Mouse (Mus musculus): ENCODE results near the gene Scnn1a.

Scnn1a gene

GRCm38 (mm10) chr6:125361467-125362291 is 41.2 kb downstream of the Scnn1a start:
- no peak for DNase-seq (ENCODE audit: low spot score in 2 of 2)

GRCm38 (mm10) chr6:125363021-125363420 is 42.6 kb downstream of the Scnn1a start:
- no peak for DNase-seq (ENCODE audit: low spot score in 2 of 2)

GRCm38 (mm10) chr6:125363451-125364242 is 43.2 kb downstream of the Scnn1a start:
- DNase-seq (ENCODE audit: low spot score in 2 of 2) = no peak

- DNase-seq (ENCODE audit: low spot score in 2 of 2) = no peak
These were observed 44.0 kb downstream of the Scnn1a start for GRCm38 (mm10) chr6:125364448-125364847.

- no peak for DNase-seq (ENCODE audit: low spot score in 2 of 2)
These were observed 45.1 kb downstream of the Scnn1a start for GRCm38 (mm10) chr6:125365522-125365921.

- no peak for DNase-seq (ENCODE audit: low spot score in 2 of 2)
These were observed 45.7 kb downstream of the Scnn1a start for GRCm38 (mm10) chr6:125366133-125366532.

DNA sequence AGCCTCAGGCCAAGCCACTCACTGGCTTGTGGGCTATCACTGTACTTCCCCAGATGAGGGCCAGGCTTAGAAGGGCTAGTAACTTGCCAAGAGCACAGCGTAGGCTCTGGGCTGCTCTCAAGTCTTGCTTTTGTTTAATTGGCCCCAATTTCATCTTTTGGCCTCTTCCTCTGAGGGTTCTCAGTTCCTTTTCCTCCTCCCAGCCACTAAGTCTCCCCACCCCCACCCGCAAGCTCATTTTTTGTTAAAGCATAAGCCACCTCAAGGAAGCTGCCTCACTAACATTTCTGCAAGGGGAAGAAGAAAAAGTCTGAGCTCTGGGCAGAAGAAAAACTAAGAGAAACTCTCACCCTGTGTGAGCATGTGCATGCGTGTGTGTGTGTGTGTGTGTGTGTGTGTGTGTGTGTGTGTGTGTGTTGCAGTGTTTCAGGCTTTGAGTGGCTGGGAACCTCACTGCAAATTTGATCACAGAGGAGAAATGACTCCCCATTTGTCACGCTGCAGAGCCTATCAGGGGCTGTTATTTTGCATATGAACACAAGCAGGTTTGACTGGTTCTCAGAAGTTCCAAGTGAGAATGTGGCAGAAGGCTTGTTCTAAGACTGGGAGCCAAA is 47.4 kb downstream of the Scnn1a start:
- peak in 1 of 2 experiments; percentile 43 for DNase-seq (ENCODE audit: low spot score in 2 of 2)

GRCm38 (mm10) chr6:125377042-125377441 is 56.6 kb downstream of the Scnn1a start:
- DNase-seq (ENCODE audit: low spot score in 2 of 2) = no peak

DNA sequence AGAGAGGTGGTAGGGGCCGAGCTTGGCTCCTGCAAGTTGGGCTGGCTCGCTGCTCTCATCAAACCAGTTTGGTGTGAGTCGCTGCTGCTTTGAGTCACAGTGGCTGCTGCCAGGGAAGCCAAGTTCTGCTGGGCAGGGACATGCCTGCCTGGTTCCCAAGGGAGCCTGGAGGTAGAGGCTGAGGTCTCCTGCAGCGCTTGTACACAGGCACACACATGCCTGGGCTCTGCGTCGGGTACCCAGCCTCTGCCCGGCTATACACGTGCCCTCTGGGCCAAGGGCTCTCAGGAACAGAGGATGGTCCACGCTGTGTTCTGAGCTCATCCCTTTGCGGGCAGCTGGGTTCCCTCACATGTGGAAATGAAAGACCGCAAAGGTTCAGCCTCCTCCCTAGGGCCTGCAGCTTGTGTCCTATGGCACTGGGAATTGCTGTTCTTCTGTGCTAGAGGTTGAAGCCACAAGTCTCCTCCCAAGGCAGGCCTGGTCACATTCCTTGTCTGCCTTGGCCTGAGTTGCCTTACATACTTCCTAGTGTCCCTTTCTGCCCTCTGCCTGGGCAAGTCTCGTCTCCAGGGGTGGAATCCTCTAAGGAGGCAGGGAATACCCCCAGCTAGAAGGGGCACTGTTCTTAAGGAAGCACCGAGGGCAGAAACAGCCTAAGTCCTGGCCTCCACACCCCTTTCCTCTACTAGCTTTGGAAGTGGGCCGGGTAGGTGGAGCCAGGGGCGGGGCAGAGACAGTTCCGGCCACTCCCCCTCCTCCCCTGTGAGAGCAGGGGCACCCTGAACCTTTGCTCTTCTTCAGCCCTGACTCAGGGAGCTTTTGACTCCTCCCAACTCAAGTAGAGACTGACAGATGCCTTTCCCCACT is 57.4 kb downstream of the Scnn1a start:
- peak; percentile 85 to 87 for DNase-seq (ENCODE audit: low spot score in 2 of 2)

DNA sequence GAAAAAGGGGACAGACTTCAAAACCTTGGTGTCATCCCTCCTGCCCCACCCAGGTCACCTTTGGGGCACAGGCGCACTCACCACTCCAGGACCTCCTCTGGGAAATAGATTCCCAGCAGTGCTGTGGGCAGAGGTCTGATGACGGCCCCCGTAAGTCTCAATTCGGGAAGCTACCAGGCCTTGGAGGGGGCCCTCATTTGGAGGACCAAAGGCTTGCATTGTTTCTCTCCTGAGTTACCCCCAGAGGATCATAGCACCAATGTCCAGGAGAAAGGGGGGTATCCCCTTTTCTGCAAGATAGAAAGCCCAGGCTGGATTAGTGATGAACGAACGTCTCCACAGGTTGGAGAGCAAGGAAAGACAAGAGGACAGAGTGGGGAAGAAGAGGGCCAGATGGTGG is 58.2 kb downstream of the Scnn1a start:
- no peak for DNase-seq (ENCODE audit: low spot score in 2 of 2)

GRCm38 (mm10) chr6:125379781-125380180 is 59.3 kb downstream of the Scnn1a start:
- peak in 1 of 2 experiments; percentile 3 for DNase-seq (ENCODE audit: low spot score in 2 of 2)

DNA sequence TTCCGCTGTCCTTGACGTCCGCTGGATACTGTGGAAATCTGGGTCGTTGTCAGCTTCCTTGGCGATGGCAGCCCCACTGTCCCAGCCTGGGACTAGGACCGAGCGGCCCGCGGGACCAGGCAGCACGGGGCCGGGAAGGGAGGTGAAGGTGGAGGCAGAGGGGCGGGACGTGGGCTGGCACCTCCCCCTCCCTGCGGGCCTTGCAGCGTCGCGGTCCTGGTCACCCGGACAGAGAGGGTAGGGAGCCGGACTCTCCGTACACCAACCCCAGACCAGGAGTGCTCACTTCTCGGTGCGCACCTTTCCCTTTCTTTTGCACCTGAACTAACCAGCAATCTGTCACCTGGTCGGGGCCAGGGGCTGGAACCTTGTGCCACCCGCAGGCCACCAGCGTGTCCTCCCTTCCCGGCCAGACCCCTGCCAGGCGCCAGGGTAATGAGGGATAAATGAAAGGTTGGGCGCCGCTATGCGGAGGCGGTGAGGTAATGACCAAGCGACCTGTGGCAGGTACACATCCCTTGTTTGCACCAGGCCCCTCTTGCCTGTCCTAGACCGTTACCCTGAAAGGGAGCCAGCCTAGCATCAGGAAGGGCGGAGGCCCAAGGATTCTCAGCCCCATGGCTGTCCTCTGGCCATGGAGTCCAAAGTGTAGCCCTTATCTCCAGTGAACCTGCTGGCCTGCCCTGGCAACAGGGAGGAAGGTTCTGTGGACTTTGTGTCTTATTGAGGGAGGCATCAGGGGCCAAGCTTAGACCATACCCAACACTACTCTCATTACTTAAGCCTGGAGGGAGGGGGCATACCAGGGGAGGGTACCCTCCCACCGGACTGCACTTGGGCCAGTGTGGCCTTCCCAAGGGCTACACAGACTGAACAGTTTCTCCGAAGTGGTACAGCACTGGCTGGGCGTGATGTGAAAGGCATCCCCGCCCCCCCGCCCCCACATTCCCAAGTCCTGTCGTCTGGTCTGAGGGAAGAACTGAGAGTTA is 60.2 kb downstream of the Scnn1a start, which contains the start of gene Plekhg6:
Gene Plekhg6 (minus strand): TSS at position 422 of the 989 bp plus-strand sequence.
- peak in 1 of 2 experiments; percentile 4 for DNase-seq (ENCODE audit: low spot score in 2 of 2)

GRCm38 (mm10) chr6:125382024-125382423 is 61.6 kb downstream of the Scnn1a start:
- no peak for DNase-seq (ENCODE audit: low spot score in 2 of 2)

- DNase-seq (ENCODE audit: low spot score in 2 of 2) = no peak
These were observed 64.9 kb downstream of the Scnn1a start for GRCm38 (mm10) chr6:125385066-125385974.

DNA sequence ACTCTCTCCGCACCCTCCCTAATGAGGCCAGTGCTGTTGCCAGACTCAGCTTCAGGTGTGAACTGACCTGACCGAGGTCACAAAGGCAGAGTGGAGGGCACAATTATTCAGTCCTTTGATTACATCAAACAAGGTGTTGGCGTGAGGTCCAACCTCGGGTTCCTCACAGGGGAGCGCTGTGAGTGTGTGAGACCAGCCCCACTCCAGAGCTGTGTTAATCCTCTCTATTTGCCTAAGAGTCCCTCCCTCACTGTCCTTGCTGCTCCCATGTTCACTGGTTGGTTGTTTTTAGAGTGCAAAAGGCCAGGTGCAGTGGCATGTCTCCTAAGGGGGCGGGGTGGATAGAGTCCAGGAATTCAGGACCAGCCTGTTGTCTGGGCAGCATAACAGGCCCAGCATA is 65.6 kb downstream of the Scnn1a start:
- no peak for DNase-seq (ENCODE audit: low spot score in 2 of 2)

GRCm38 (mm10) chr6:125389853-125390252 is 69.4 kb downstream of the Scnn1a start:
- no peak for DNase-seq (ENCODE audit: low spot score in 2 of 2)

All from thymus, postnatal 10 days (tissue).